Mouse (Mus musculus): ENCODE results near the gene Hivep3. TPM values are rescaled to one million over a fixed set of nuclear protein-coding genes. Genes with fewer than 3 reads are reported as not detected.

Hivep3 gene
- total RNA-seq (2021), result 10 to 100 TPM; 44.1 to 46.2 TPM
- long read RNA-seq, experiment 1, partial matches to known transcripts, result 1 of 8 reads
- long read RNA-seq, experiment 1, other reads (novel, unspliced or antisense), result 3 of 8 reads
- long read RNA-seq, experiment 2, partial matches to known transcripts, result 0 of 9 reads
- long read RNA-seq, experiment 2, other reads (novel, unspliced or antisense), result 6 of 9 reads

DNA sequence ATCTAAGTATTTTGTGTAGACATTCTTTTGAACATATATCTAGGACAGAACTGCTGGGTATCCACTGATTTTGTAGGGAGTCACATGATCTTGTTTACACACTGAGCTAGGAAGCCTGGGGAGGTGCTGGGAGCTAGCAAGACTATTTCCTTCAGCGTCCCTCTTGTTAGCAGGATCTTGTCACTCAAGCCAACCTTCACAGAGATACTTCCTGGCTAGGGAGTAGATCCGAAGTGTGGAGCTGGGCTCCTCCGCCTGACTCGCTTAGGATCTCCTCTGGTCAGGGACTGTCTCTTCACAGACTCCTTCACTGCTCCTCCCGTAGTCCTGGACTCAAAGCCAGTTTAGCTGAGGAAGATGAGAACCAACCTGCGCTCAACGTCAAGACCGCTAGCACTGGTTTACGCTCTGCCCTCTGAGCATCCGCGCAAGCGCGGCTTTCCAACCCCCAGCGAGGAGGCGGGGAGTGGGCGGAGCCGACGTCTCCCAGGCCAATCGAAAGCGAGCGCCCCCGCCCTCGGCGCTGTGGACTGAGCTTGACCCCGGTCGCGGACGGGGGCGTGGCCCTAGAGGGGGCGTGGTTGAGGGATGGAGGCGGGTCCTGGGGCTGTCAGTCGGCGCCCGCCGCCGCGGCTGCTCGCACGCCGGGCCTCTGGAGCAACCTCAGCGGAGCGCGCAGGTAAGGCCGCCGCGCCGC, at the start of gene Hivep3:
Hivep3 (plus strand) TSS at position 601 of the 697 bp plus-strand sequence.
- peak; percentile 98 to 99 for DNase-seq (ENCODE audit: low spot score in 2 of 2)

DNA sequence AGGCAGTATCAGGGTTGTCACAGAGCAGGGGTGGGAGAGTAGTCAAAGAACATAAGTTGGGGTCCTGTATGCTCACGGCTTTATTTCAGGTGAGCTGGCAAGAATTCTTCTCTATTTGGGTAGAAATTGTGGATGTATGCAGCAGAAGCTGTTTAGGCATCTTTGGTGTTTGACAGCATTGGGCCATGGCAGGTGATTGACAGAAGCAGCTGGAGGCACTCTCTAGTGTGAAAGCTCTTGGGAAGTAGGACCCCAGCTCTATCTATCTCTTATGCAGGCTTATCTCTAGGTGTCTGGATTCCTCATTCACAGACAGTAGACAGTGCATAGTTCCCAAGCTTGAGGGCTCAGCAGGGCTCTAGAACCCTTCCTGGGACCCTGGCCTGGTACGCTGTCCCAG, 47.8 kb upstream of the Hivep3 start:
- no peak for DNase-seq (ENCODE audit: low spot score in 2 of 2)

DNA sequence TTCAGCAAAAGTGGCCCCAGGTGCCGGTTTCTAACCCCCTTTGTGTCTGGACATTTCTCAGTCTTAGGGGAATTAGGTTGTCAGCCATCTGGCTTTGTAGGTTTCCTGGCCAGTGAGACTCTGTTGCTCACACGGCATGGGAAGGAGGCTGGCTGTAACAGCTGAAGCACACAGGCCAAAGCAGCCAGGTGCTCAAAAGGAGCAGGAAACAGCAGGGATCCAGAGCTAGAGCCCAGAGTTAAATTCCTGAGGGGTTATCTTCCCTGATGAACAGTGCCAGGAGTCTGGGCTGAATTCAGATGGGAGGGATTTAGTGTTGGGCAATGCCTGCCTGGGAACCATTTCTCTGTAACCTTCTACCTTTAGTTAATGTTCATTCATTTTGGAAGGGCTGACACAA, 35.2 kb upstream of the Hivep3 start:
- no peak for DNase-seq (ENCODE audit: low spot score in 2 of 2)

DNA sequence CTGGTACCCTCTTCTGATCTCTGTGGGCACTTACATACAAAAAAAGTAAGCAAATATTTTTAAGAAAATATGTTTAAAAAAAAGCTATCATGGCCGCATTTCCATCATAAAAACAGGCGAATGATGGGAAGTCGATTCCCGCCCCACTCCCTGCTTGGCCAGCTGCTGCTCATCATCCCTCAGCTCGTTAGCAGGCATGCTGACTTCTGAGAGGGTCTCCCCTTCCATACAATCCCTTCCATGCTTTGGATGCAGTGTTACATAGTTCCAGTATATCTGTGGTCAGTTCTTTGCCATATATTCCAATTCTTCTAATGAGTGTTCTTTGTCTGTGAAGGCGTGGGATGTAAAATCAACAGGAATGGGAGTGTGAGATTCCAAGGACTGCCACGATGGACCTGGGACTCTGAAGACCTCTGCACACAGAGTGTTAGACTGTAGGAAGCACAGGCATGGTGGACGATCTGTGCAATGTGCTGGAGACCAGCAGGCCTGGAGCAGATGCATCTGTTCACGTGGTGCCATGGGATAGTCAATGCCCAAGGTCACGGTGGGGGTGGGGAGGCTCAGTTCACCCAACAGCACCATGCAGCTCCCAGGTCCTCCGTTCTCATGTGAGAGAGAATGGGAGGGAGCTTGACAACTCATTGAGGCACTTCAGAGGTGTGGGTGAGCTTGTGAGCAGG, 32.2 kb upstream of the Hivep3 start:
- DNase-seq (ENCODE audit: low spot score in 2 of 2), result no peak

DNA sequence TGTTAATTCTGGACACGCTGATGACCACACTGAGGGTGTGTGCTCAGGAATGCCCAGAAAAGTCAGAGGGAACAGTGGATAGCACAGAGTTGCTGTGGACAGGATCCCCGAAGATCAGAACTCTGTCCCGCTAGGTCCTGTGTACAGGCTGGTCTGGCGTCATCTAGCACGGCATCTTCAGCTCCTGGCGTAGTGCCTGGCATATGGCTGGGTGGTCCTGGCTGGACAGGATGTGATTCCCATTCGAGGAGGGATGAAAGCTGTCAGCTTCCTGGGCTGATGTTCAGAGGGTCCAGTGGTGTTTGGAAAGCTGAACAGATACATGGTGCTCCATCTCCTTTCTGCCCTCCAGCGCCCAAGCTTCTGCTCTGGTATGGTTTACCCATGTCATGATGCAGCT, 29.6 kb upstream of the Hivep3 start:
- no peak for DNase-seq (ENCODE audit: low spot score in 2 of 2)

DNA sequence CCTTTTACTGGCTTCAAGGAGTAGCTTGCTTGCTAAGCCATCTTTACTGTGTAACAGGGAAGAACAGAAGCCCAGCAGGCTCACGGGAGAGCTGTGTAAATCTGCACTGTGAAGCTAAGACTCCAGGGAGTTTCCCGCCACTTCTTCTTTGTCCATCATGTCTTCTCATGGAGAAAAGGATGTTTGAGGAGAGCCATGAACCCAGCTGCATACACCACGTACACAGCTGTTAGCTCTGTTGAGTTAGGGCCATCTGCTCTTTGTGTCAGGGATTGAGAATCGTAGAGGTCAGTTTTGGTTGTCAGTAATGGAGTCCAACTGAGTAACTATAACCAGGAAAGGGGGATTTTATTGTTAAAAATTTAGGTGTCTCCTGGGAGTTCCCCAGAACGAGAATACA, 26.3 kb upstream of the Hivep3 start:
- no peak for DNase-seq (ENCODE audit: low spot score in 2 of 2)

DNA sequence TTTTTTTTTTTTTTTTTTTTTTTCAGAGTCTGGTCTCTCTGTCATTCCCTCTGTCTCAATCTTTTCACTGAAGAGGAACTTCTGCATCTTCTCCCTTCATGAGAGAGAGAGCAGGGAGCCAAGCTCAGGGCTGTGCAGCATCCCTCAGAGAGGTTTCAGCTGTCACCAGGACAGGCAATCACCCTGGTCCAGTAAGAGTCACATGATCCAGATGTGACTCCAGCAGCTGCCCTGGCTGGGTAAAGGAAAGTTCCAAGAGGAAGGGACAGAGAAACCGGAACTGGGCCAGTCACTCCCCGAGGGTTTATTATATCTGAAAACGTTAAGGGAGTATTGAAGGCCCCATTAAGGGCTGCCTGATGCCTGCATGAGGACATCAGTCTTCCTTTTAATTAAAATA, 25.8 kb upstream of the Hivep3 start:
- DNase-seq (ENCODE audit: low spot score in 2 of 2), result no peak

DNA sequence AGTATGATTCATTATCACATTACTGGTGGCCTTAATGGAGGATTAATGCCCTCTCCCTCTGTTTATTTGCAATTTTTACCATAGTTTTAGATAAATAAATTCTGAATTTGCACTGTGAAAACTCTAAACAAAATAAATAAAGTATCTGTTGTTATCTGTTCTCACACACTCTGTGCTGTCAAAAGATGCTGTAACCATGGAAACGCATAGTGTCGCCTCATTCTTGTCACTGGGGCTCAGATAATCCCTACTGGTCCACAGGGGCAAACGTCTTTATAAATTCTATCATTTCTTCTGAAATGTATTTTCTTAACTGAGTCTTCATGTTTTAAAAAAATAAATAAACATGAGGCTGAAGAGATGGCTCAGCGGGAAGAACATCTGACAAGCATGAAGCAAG, 23.4 kb upstream of the Hivep3 start:
- DNase-seq (ENCODE audit: low spot score in 2 of 2), result no peak

DNA sequence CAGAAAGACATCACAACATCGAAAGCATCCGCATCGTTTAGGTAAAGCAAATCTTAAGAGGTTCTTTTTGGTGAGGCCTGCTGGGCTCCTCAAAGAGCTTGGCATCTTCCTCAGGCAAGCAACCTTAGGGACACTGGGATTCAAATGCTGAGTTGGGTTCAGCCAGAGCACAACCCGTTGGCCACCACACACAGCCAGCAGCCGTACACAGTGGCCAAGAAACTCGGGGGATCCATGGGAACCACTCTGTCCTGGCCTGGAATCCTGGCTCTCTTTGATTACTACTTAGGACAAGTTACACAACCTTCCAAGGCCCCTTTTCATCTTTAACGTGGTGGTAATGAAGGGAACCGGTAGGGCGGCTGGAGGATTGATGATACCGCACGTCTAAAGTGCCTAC, 16.1 kb upstream of the Hivep3 start:
- DNase-seq (ENCODE audit: low spot score in 2 of 2), result peak; percentile 38 to 71

DNA sequence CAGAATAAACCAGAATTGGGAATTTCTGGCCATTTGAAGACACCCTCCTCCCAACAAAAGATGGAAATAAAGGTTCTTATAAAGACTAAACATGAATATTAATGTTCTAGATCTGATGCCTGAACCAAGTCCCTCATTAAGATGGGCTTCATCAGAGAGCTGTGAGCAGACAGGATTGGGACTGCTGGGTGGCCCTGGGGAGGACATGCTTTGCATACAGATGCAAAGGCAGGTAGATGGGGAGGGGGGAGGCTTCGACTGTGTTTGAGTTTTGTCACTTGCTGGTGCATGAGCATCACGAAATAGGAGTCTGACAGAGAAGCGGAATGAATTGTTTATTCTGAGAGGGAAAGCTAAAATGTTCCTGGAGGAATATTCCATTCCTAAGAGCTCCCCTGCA, 12.1 kb upstream of the Hivep3 start:
- DNase-seq (ENCODE audit: low spot score in 2 of 2), result no peak

DNA sequence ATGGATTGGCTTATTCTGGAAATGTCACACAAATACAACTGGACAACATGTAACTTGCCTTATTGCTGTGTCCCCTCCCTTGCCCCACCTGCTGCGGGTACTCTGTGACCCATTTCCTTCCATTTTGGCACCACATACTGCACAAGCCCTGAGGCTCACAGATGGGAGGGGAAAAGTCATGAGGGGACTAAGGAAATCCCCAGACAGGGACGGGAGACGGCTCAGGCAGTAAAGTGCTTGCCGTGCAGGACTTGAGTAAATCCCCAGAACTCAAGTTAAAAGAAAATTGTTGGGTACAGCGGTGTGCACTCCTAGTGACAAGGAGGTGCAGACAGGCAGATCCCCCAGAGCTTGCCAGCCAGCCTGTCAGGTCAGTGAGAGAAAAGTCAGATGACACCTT, 7.5 kb upstream of the Hivep3 start:
- DNase-seq (ENCODE audit: low spot score in 2 of 2), result no peak

DNA sequence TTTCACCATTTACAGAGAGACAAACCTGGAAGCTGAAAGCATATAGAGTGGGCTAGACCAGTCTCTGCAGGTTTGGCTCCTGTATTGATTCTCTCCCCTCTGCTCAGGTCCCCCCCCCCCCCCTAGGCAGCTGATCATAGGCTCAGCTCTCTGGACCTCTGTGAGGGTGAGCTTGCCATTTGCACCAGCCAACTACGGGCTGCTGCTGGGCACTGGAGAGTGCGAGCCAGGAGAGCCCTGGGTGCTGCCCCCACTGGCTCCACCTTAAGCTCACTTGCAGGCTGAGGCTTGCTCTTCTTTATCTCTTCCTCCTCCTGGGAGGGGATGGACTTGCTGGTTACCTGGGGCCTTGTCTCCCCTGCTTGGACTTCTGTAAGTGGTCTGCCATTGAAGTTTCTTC, 5.7 kb upstream of the Hivep3 start:
- no peak for DNase-seq (ENCODE audit: low spot score in 2 of 2)

DNA sequence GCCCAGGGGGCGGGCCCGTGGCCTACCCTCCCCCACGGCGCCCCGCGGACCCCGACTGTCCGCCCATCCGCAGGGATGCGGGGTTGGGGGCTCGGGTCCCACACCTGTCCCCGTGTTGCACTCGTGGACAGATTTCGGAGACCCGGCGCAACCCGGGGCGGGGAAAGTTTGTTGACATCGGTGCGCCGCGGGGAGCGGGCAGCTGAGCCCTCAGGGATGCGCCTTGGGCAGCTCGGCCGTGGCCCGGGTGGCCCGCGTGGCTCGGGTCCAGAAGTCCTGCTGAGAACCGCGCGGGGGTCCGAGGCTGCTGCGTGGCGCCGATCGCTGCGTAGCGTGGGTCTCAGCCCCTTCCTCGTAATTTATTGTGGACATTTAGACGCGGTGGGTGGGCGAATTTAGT, 358 bp downstream of the Hivep3 start:
- DNase-seq (ENCODE audit: low spot score in 2 of 2), result no peak

DNA sequence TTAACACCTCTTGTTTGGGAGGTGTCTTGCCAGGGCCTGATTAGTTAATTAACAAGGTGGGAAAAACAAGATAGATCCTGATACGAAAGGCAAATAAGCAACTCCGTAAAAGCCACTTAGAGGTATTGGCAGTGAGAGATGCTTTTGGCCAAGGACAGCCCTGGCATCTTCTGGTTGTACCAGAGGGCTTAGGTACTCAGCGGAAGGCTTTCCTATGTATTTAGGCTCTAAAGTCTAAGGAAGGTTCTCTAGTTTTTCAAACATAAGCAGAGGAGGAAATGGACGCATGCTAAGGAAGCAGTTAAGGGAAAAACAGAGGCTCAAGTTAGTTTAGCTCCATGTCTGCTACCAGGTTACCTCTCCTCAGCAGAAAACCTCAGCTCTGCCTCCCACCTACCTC, 768 bp downstream of the Hivep3 start:
- no peak for DNase-seq (ENCODE audit: low spot score in 2 of 2)

DNA sequence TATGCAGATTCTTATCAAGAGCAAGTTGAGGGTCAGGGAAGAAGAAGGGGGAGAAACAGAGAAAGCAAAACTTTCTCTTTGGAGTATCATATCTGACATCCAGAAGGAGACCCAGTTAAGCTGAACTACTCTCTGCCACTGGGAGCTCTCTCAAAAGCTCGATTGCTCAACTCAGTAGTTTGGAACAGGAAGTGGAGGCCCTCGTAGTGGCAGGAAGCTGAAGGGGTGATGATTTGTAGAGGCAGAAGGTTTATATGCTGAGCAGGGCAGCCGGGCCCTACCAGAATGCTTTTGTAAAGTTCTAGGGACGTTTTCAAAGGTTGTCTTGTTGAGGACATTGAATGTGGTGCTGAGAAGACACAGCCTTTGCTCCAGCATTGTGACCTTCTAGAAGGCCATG, 5.1 kb downstream of the Hivep3 start:
- DNase-seq (ENCODE audit: low spot score in 2 of 2), result no peak

DNA sequence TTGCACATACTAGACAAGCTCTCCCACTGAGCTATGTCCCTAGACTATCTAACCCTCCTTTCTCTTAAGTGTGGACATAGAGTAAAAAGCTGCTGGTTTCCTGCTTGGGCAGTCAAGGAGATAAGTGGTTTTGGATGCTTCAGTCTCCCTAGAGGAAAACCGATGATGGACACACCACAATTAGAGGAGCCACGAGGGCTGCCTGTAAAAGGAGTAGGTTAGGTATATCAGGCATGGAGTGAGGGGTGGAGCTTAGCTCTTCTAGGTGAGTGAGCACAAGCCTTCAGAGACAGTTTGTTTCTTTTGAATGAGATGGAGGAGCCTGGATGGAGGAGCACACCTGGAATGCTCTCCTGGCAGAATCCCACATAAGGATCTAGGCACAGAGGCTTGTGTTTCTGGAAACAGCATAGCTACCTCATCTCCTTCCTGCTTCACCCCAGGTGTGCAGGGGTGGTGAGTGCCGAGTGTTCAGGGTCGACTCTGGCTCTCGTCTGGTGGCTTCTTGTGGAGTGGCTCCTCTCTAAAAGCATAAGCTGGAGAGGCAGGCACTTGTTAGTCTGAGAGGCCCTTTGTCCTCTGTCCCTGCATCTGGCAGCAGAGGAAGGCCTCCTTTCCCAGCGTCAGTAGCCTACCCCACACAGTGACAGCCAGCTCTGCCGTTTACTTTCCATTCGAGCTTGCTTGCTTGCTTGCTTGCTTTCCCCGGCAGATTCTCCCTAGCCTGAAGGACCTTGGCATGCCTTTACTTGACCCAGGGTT, 5.9 kb downstream of the Hivep3 start:
- no peak for DNase-seq (ENCODE audit: low spot score in 2 of 2)

DNA sequence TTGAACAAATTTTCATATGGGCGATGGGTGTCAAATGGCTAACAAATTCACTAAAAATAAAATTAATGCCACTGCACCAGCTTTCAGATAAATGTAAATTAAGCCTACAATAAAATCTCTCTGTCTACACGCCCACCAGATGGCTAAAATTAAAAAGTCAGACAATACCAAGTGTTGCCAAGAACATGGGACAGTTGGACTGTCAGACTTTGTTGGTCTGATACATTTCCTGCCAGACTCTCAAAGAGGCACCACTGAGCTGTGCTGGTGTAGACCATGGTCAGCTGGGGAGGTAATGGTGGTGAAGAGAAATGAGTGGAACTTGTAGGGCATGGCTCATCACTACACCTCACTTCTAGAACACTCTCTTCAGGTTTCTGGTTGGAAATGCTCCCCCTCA, 14.8 kb downstream of the Hivep3 start:
- DNase-seq (ENCODE audit: low spot score in 2 of 2), result no peak

DNA sequence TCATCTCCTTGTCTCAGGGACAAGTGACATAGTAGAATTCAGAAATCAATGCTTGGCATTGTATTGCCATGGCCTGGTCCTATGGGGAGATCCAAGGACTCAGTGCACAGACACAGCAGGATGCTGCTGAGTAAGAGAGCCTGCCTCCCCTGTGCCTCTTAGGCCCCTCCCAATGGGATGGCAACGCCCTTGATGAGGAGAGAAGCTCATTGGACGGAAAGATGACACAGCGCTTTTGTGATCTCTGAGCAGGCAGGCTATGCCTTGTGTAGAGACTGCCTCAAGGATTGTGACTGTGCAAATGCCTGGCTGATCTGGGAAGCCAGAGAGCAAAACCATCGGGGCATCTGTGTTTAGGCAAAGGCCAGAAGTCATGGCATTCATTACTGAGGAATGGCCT, 16.6 kb downstream of the Hivep3 start:
- DNase-seq (ENCODE audit: low spot score in 2 of 2), result no peak

DNA sequence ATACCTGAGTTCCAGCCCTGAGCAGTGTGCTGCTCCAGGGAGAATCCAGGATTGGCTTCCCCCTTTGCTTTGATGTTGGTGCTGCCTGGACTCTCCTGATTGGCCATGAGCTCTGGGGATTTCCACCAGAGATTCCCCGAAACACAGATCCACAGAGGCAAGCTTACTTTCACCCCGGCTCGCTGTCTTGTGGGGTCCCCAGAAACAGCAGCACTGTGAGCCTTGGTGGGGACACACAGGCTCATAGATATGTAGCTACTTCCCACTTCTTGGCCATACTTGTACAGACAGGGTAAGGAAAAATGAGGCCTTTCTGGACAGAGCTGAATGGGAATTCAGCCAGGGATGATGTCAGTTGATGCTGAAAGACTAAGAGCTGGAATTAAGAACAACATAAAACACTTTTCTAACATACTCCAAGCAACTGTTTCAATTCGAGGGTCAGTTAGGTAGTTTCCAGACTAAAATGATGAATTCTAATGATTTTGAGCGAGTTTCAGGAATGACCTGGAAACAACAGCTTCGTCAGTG, 17.2 kb downstream of the Hivep3 start:
- no peak for DNase-seq (ENCODE audit: low spot score in 2 of 2)

DNA sequence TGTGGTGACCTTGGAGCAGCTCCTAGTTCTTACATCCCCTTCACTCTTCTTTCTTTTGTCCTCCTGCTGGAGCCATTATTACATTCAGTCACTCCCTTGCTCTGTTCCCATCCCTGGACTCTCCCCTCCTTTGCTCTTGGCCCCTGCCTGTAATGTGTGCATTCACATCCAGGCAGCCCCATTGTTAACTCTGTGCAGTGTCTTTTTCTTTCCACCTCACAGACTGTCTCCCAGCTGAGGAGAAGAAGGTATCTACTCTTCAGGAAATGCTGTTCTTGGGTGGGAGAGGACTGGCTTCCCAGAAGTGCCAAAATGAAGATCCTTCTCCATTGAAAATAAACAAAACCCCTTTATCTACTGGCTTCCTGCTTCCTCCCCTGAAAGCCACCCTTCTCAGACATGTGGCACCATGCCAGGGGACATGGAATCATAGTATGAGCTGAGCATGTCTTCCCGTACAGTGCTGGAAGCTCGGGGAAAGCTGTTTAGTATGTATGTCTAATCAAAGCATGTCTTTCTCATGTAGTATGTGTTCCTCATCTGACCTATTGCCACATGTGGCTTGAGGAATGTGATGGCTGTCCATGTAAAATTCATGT, 17.9 kb downstream of the Hivep3 start:
- no peak for DNase-seq (ENCODE audit: low spot score in 2 of 2)

DNA sequence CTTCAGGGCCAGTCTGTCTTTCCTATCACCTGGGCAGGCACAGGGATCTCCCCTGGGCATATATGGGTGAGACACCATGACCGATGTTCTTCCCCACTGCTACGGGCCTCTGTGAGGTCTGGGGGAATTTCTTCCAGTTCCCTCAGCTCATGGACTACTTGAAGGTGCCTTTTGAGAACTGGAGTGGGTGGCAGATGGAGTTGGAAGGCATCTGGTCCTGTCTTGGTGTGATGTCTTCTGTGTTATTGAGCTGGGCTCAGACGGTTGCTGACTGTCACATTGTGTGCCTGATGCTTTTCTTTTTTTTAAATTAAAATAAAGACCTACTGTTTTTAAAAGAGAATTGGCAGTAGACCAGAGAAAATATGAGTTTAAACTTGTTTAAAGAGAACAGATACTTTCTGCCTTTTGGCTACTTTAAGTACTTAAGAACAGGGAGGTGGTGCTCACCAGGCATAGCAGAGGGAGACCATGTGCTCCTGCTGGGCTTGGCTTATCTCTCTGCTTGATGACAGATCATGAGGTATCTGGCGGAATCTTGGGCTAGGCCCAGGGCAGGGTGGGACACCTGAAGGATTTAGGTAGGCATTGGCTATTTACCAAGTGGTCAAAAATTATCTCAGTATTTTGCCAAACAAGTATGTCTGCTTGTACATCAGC, 26.1 kb downstream of the Hivep3 start:
- DNase-seq (ENCODE audit: low spot score in 2 of 2), result peak in 1 of 2 experiments; percentile 44

Data from layer of hippocampus, postnatal 14 days (tissue).